Mouse (Mus musculus) megakaryocyte, embryonic 14.5 days (primary cell): ENCODE results near the gene Cir1. TPM values are rescaled to one million over a fixed set of nuclear protein-coding genes. Genes with fewer than 3 reads are reported as not detected.

Experiments used
- H3K27me3 ChIP-seq: replicated peaks from 2 replicates; pipeline ENCODE3; 2012; ENCODE audit warnings: inconsistent platforms
- H3K36me3 ChIP-seq: replicated peaks from 2 replicates; pipeline ENCODE3; 2012; ENCODE audit warnings: low read length, inconsistent platforms, mixed read lengths
- H3K4me1 ChIP-seq: 2 replicates; pipeline ENCODE4 v1.6.1; 2012; ENCODE audit warnings: inconsistent platforms
- H3K4me3 ChIP-seq: replicated peaks from 2 replicates; pipeline ENCODE3; 2012; ENCODE audit warnings: moderate library complexity, mild to moderate bottlenecking, inconsistent platforms
- H3K9me3 ChIP-seq: 2 replicates; pipeline ENCODE4 v1.6.1; 2012; ENCODE audit warnings: inconsistent platforms
- FLI1 ChIP-seq: IDR thresholded peaks from 2 replicates; pipeline ENCODE4 v1.6.1; 2012; ENCODE audit warnings: low read length, inconsistent platforms, mixed read lengths
- GATA1 ChIP-seq: IDR thresholded peaks from 3 replicates; pipeline ENCODE4 v1.6.1; 2012; ENCODE audit warnings: mixed read lengths, low read length, inconsistent platforms, borderline replicate concordance
- polyA plus RNA-seq: library from polyadenylated mRNA; stranded (reverse); fragments of >175 nt; gene quantifications from 2 replicates; pipeline ENCODE4 v1.2.3, GENCODE M21; 2012; ENCODE audit warnings: low replicate concordance; ENCODE audit not compliant: insufficient read depth

Gene Cir1
- polyA plus RNA-seq, 1 experiment, result 14.8 TPM

DNA sequence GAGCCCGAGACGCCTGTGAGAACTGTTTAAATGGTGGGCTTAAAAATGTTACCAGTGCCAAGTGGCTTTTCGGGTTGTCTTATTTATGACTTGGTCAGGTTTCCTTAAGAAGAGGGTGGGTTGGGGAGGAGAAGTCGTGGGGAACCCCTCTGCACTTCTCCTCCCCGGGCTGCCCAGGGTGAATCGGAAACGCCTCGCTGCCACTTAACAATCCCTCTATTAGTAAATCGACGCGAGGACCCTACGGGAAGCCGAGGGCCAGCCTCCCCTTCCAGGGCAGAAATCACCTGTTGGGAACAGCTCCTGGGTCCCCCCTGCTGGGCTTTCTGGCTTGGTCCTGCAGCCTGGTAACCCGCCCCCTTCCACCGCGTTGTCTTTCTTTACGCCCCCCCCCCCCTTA, 42.8 kb downstream of the Cir1 start:
- H3K4me3 ChIP-seq, result no peak overlapping the region
- H3K27me3 ChIP-seq, result peaks cover 96% of the 10 kb centered on the region
- no peaks in the 10 kb centered on the region for H3K36me3 ChIP-seq
- H3K9me3 ChIP-seq, result no peaks in the 10 kb centered on the region
- no peak for TF ChIP-seq FLI1
- no peak for TF ChIP-seq GATA1
- peaks cover 73% of the 10 kb centered on the region for H3K4me1 ChIP-seq

DNA sequence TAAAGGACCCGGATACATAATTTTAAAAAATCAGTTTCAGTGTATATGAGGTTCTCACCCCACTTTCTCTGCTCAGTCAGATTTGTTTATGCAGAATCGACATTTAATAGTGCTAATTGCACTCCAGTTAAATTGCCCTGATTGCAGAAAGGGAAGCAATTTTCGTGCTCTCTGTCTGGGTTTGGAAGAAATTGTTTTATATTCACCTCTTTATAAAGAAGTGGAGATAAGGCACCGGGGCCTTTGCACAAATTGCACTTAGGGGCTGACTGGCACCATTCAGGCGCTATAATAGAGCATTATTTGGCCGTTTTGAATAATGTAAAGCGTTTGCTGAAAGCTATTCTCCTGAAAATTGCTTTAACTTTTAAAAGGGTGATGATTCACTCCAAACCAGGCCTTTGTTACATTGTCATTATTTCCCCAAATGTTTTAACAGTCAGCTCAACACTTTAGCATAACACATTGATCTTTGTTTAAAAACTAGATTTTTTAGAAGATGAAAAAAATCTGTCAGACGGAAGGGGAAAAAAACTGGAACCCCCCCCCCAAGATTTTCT, 43.6 kb downstream of the Cir1 start:
- Histone ChIP-seq H3K4me3 (no peak overlapping the region), H3K4me1 (peaks cover 73% of the 10 kb centered on the region), H3K9me3 (no peaks in the 10 kb centered on the region), H3K36me3 (no peaks in the 10 kb centered on the region), H3K27me3 (peaks cover 96% of the 10 kb centered on the region)
- TF ChIP-seq GATA1 (no peak), FLI1 (no peak)

DNA sequence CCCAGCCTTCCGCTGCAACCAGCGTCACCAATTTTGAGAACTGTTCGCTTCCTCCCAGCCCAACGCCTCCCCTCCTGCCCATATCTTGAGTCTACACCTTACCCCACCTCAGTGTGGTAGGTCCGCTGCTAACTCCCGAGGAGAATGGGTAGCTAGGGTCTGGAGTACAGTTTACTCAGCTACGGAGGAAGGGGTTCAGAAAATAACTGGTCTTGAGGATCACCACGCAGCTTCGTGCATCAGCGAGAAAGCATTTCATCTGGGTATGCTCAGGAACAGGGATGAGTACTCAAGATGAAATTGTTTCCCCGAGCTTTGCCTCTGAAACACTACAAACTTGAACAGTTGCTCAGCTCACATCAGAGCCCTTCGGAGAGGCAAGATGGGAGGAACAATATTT, 44.2 kb downstream of the Cir1 start:
- Histone ChIP-seq H3K36me3 (no peaks in the 10 kb centered on the region), H3K4me1 (peaks cover 73% of the 10 kb centered on the region), H3K9me3 (no peaks in the 10 kb centered on the region), H3K27me3 (peaks cover 96% of the 10 kb centered on the region), H3K4me3 (peak overlapping the region; percentile 38)
- no peak for TF ChIP-seq GATA1
- no peak for TF ChIP-seq FLI1

DNA sequence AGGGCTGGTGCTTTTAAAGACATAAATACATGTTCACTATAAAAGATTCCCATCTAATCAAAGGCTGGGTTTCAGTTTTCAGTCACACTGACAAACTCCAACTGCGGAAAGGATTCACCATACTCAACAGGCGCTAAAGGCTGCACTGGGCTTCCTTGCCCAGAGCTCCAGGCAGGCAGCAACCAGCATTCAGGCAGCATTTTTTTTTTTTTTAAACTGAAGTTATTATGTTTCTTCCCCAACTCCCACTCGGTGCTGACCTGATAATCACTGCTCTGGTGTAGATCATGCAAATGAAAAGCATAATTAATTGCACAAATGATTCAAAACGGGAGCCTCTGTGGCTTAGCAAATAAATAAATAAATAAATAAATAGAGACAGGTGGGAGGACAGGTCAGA, 44.7 kb downstream of the Cir1 start:
- TF ChIP-seq GATA1, result no peak
- TF ChIP-seq FLI1, result no peak
- Histone ChIP-seq H3K27me3 (peaks cover 96% of the 10 kb centered on the region), H3K36me3 (no peaks in the 10 kb centered on the region), H3K4me3 (no peak overlapping the region), H3K4me1 (peaks cover 72% of the 10 kb centered on the region), H3K9me3 (no peaks in the 10 kb centered on the region)

DNA sequence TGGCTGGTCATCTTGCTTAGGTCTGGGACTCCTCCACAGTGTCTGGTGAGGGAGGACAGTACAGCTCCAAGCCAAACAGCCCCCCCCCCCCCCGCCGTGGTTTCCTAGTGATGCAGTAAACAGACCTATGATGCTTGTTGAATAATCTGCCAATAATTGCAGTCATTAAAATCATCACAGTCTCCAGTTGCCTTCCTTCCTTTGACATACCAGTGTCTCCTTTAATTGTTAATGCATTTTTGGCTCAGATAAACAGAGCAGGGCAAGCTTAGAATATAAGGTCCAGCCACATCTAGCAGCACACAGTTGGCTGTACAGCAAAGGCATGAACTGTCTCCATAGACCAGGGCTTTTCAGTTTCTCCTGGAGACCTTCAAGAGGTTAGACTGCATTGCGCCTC, 45.3 kb downstream of the Cir1 start:
- no peak for TF ChIP-seq FLI1
- TF ChIP-seq GATA1, result no peak

DNA sequence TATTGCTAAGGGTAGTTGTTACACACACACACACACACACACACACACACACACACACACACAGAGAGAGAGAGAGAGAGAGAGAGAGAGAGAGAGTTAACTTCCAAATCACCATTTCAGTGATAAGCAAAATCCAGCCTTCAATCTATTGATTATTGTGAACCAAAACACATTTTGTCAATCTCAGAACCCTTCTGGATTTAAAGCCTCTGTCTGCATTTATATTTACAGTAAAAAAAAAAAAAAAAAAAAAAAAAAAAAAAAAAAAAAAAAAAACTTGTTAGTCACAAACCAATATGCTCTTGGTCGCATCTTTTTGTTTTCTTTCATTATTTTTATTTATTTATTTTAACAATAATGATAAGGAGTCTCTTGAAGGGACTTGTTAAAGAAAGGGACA, 45.9 kb downstream of the Cir1 start:
- Histone ChIP-seq H3K27me3 (peaks cover 96% of the 10 kb centered on the region), H3K4me1 (peaks cover 60% of the 10 kb centered on the region), H3K9me3 (peaks cover 5% of the 10 kb centered on the region), H3K36me3 (no peaks in the 10 kb centered on the region), H3K4me3 (no peak overlapping the region)
- no peak for TF ChIP-seq FLI1
- TF ChIP-seq GATA1, result no peak

More for the DNA sequence above, 45.3 kb downstream of the Cir1 start:
- Histone ChIP-seq H3K4me3 (no peak overlapping the region), H3K36me3 (no peaks in the 10 kb centered on the region), H3K9me3 (no peaks in the 10 kb centered on the region), H3K4me1 (peaks cover 66% of the 10 kb centered on the region), H3K27me3 (peaks cover 96% of the 10 kb centered on the region)

DNA sequence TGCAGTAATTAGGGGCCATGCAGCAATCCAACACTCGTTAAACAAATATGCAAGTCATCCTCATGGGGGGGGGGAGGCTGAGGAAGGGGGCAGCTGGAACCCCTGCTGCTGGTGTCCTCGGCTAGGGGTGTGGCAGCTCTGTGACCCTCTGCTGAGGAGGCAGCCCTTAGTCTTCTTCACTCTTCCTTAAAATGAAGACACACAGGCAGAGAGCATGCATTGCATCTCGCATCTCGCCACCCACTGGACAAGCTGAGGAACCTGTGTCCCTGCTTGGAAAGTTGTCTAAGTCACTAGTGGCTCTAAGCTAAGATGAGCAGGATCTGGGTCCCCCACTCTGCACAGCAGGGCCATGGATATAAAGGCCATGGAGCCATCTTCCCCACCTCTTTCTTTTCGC, 46.5 kb downstream of the Cir1 start:
- Histone ChIP-seq H3K9me3 (peaks cover 9% of the 10 kb centered on the region), H3K4me1 (peaks cover 54% of the 10 kb centered on the region), H3K36me3 (no peaks in the 10 kb centered on the region), H3K27me3 (peaks cover 92% of the 10 kb centered on the region), H3K4me3 (peak overlapping the region; percentile 46)
- TF ChIP-seq GATA1, result no peak
- TF ChIP-seq FLI1, result no peak

DNA sequence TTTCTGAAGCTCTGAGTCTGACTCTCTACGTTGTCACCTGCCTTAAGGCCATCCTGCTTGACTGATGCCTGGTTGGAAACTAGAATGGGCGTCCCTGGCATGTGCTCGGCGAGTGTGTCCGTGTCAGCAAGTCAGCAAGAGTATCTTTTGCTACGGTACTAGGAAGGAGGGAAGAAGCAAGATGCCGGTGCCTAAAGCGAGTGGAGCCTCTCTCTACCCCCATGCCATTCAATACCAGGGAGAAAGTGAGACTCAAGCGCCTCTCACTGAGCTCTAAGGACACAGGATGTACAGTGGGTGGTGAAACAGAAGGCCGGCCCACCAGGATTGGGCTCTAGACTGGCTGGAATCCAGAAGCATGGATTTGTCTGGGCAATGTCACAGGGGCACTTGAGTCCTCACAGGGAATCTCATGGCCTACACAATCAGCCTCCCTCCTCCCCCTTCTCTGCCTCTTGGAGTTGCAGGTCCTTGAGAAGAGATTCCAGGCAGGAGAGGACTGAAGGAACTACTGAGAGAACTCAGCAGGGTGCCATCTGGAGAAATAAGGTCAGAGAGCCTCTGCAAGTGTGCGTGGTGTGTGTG, 47.8 kb downstream of the Cir1 start:
- Histone ChIP-seq H3K27me3 (peaks cover 81% of the 10 kb centered on the region), H3K36me3 (no peaks in the 10 kb centered on the region), H3K9me3 (peaks cover 11% of the 10 kb centered on the region), H3K4me3 (peak overlapping the region; percentile 88), H3K4me1 (peaks cover 41% of the 10 kb centered on the region)
- no peak for TF ChIP-seq FLI1
- no peak for TF ChIP-seq GATA1

DNA sequence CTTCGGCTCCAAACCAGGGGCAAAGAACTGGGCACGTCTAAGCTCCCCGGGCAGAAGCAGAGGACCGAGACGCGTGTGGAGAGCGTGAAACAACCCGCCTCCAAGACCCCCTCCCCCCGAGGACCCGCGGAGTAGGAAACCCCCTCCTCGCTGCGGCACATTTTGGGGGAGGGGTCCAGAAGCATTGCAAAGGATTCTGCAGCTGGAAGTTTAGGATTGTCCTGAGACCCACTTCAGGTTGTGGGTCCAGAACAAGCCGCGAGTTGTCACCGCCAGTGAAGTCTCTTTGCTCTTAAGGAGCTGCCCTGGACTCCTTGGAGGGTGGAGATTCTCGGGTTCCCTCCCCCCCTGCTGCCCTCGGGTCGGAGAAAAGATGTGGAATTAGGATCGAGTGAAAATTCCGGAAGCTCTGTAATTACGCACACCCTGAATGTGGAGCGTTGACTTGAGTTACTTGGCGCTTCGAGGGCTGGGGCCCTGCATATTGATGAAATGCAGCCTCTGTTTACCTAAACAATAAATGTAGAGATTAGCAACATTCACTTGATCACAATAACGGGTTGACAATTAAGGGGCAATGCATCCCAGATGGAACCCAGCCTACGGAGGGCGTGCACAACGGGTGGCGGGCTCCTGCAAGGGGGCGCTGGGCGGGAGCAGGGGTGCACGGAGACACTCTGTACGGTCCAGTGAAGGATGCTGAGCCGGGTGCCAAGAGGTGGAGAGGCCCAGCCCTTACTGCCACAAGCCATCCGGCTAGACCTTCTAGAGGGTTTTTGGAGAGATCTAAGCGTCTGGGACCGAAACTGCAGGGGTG, 48.5 kb downstream of the Cir1 start:
- Histone ChIP-seq H3K27me3 (peaks cover 74% of the 10 kb centered on the region), H3K4me1 (peaks cover 38% of the 10 kb centered on the region), H3K36me3 (no peaks in the 10 kb centered on the region), H3K9me3 (peaks cover 11% of the 10 kb centered on the region), H3K4me3 (peak overlapping the region; percentile 88)
- no peak for TF ChIP-seq FLI1
- no peak for TF ChIP-seq GATA1
